Mouse (Mus musculus) megakaryocyte, embryonic 14.5 days (primary cell): Measurements from ENCODE around the gene Wrap73. TPM values are rescaled to one million over a fixed set of nuclear protein-coding genes. Genes with fewer than 3 reads are reported as not detected.

Experiments
- H3K27me3 ChIP-seq: replicated peaks from 2 replicates; pipeline ENCODE3; 2012; ENCODE audit warnings: inconsistent platforms
- H3K36me3 ChIP-seq: replicated peaks from 2 replicates; pipeline ENCODE3; 2012; ENCODE audit warnings: low read length, inconsistent platforms, mixed read lengths
- H3K4me1 ChIP-seq: 2 replicates; pipeline ENCODE4 v1.6.1; 2012; ENCODE audit warnings: inconsistent platforms
- H3K4me3 ChIP-seq: replicated peaks from 2 replicates; pipeline ENCODE3; 2012; ENCODE audit warnings: moderate library complexity, mild to moderate bottlenecking, inconsistent platforms
- H3K9me3 ChIP-seq: 2 replicates; pipeline ENCODE4 v1.6.1; 2012; ENCODE audit warnings: inconsistent platforms
- FLI1 ChIP-seq: IDR thresholded peaks from 2 replicates; pipeline ENCODE4 v1.6.1; 2012; ENCODE audit warnings: low read length, inconsistent platforms, mixed read lengths
- GATA1 ChIP-seq: IDR thresholded peaks from 3 replicates; pipeline ENCODE4 v1.6.1; 2012; ENCODE audit warnings: mixed read lengths, low read length, inconsistent platforms, borderline replicate concordance
- polyA plus RNA-seq: library from polyadenylated mRNA; stranded (reverse); fragments of >175 nt; gene quantifications from 2 replicates; pipeline ENCODE4 v1.2.3, GENCODE M21; 2012; ENCODE audit warnings: low replicate concordance; ENCODE audit not compliant: insufficient read depth

The Wrap73 gene
- polyA plus RNA-seq, 1 experiment = 6.5 TPM

GRCm38 (mm10) chr4:154204532-154204931, 62.4 kb downstream of the Wrap73 start:
- no peak overlapping the region for H3K4me3 ChIP-seq
- H3K9me3 ChIP-seq = no peaks in the 10 kb centered on the region
- no peak for TF ChIP-seq FLI1
- TF ChIP-seq GATA1 = no peak
- H3K4me1 ChIP-seq = 0 out of 2 replicates have a peak, but pooled peaks cover 6% of the 10 kb centered on the region
- H3K27me3 ChIP-seq = peaks cover 44% of the 10 kb centered on the region
- H3K36me3 ChIP-seq = no peaks in the 10 kb centered on the region

GRCm38 (mm10) chr4:154205392-154205791, 63.2 kb downstream of the Wrap73 start:
- TF ChIP-seq FLI1 (no peak), GATA1 (no peak)
- Histone ChIP-seq H3K27me3 (peaks cover 47% of the 10 kb centered on the region), H3K36me3 (no peaks in the 10 kb centered on the region), H3K9me3 (no peaks in the 10 kb centered on the region), H3K4me3 (peak overlapping the region; percentile 26), H3K4me1 (0 out of 2 replicates have a peak, but pooled peaks cover 6% of the 10 kb centered on the region)

GRCm38 (mm10) chr4:154207261-154207660, 65.1 kb downstream of the Wrap73 start:
- H3K4me1 ChIP-seq = 0 out of 2 replicates have a peak, but pooled peaks cover 6% of the 10 kb centered on the region
- peaks cover 47% of the 10 kb centered on the region for H3K27me3 ChIP-seq
- H3K9me3 ChIP-seq = no peaks in the 10 kb centered on the region
- TF ChIP-seq FLI1 = no peak
- no peak overlapping the region for H3K4me3 ChIP-seq
- no peaks in the 10 kb centered on the region for H3K36me3 ChIP-seq

- 0 out of 2 replicates have a peak, but pooled peaks cover 6% of the 10 kb centered on the region for H3K4me1 ChIP-seq
- H3K9me3 ChIP-seq = no peaks in the 10 kb centered on the region
- TF ChIP-seq GATA1 = no peak
- peaks cover 38% of the 10 kb centered on the region for H3K27me3 ChIP-seq
- H3K36me3 ChIP-seq = no peaks in the 10 kb centered on the region
- no peak overlapping the region for H3K4me3 ChIP-seq
Observed at GRCm38 (mm10) chr4:154209054-154209453, 66.9 kb downstream of the Wrap73 start.

- TF ChIP-seq FLI1 = no peak
- no peak for TF ChIP-seq GATA1
- Histone ChIP-seq H3K4me1 (0 out of 2 replicates have a peak, but pooled peaks cover 6% of the 10 kb centered on the region), H3K9me3 (no peaks in the 10 kb centered on the region), H3K27me3 (peaks cover 39% of the 10 kb centered on the region), H3K4me3 (no peak overlapping the region), H3K36me3 (no peaks in the 10 kb centered on the region)
Observed at GRCm38 (mm10) chr4:154209825-154210224, 67.7 kb downstream of the Wrap73 start.

GRCm38 (mm10) chr4:154211459-154211858, 69.3 kb downstream of the Wrap73 start:
- 0 out of 2 replicates have a peak, but pooled peaks cover 3% of the 10 kb centered on the region for H3K4me1 ChIP-seq
- H3K27me3 ChIP-seq = peaks cover 38% of the 10 kb centered on the region
- no peaks in the 10 kb centered on the region for H3K9me3 ChIP-seq
- no peak overlapping the region for H3K4me3 ChIP-seq
- H3K36me3 ChIP-seq = no peaks in the 10 kb centered on the region
- TF ChIP-seq FLI1 (no peak), GATA1 (no peak)

- Histone ChIP-seq H3K36me3 (no peaks in the 10 kb centered on the region), H3K27me3 (peaks cover 41% of the 10 kb centered on the region), H3K4me1 (no peaks in the 10 kb centered on the region), H3K4me3 (no peak overlapping the region), H3K9me3 (no peaks in the 10 kb centered on the region)
- TF ChIP-seq FLI1 = no peak
- no peak for TF ChIP-seq GATA1
Observed at GRCm38 (mm10) chr4:154213586-154213985, 71.4 kb downstream of the Wrap73 start.

GRCm38 (mm10) chr4:154214075-154214474, 71.9 kb downstream of the Wrap73 start:
- Histone ChIP-seq H3K36me3 (no peaks in the 10 kb centered on the region), H3K27me3 (peaks cover 39% of the 10 kb centered on the region), H3K9me3 (no peaks in the 10 kb centered on the region), H3K4me1 (no peaks in the 10 kb centered on the region), H3K4me3 (no peak overlapping the region)
- TF ChIP-seq FLI1 = no peak
- TF ChIP-seq GATA1 = no peak

Other genes with a start within 250 kb of the Wrap73 start
- 79.5 and 127 TPM in 2 replicates for gene A430005L14Rik, start 185.1 kb upstream of the Wrap73 start, polyA plus RNA-seq
- 2.5 and 5.4 TPM in 2 replicates for gene Dffb, start 167.2 kb upstream of the Wrap73 start, polyA plus RNA-seq
- 3.8 and 7.3 TPM in 2 replicates for gene Cep104, start 167.2 kb upstream of the Wrap73 start, polyA plus RNA-seq
- 84.5 and 98.9 TPM in 2 replicates for gene Lrrc47, start 130.6 kb upstream of the Wrap73 start, polyA plus RNA-seq
- gene Smim1, start 116.1 kb upstream of the Wrap73 start, polyA plus RNA-seq = 92.3 and 104 TPM in 2 replicates
- gene Ccdc27, start 99.7 kb upstream of the Wrap73 start, polyA plus RNA-seq = not detected in 2 replicates
- gene Trp73, start 2.2 kb upstream of the Wrap73 start, polyA plus RNA-seq = not detected in 2 replicates
- gene Tprgl, start 18.3 kb downstream of the Wrap73 start, polyA plus RNA-seq = 89.3 and 116 TPM in 2 replicates
- not detected in 2 replicates for gene Megf6, start 28.4 kb downstream of the Wrap73 start, polyA plus RNA-seq
- not detected in 2 replicates for gene Arhgef16, start 159.3 kb downstream of the Wrap73 start, polyA plus RNA-seq
- gene B230104I21Rik, start 193.8 kb downstream of the Wrap73 start, polyA plus RNA-seq = not detected in 2 replicates